Mouse (Mus musculus): ENCODE data around the gene Tmprss6.

Gene Tmprss6

DNA sequence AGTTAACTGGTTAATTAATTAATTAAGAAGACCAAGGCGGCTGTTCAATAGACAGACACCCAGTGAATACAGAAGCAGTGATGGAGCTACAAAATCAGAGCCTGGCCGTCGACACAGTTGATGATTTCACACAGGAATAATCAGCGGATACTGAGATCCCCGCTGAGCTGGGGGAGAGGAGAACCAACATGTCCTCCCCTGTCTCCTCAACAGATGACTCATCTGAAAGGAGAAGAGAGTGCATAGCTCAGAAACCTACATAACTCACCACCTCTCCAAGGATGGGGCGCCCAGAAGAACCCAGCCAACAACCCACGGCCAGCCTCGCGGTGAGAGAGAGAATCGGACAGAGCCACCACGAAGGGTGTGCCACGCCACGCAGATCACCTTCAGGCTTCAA lies 48.0 kb downstream of the Tmprss6 start:
- DNase-seq (ENCODE audit: low read depth, low spot score): no peak

DNA sequence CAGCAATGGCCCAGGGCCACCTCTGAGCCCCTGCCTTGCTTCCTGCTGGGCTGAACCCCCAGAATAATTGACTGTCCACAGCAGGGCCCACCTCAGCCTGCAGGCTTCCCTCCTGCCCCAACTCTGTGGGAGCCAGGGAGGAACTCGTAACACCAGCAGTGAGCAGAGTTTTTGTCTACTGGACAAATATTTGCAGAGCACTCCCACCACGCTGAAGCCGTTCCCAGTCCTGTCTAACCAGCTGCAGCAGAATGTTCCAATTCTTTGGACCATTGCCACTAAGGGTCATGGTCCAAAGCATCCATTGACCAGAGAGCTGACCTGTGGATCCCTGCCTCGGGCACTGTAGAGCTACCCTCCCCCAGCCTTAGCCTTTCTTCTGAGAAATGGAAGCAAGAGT lies 51.5 kb downstream of the Tmprss6 start:
- DNase-seq (ENCODE audit: low read depth, low spot score): no peak

DNA sequence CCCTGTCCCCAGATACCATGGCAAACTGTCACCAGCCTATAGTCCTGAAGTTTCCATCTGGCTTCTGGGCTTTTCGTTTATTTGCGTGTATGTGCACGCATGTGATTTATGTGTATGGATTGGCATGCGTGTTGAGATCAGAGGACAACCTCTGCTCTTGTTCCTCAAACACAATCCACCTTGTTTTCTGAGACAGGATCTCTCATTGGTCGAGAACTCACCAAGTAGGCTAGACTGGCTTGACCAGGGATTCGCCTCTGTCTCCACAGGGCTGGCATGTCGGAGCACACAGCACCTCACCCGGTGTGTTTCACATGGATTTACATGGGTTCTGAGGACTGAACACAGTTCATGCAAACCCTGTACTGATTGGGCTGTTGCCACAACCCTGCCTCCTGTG lies 54.3 kb downstream of the Tmprss6 start:
- DNase-seq (ENCODE audit: low read depth, low spot score): no peak

DNA sequence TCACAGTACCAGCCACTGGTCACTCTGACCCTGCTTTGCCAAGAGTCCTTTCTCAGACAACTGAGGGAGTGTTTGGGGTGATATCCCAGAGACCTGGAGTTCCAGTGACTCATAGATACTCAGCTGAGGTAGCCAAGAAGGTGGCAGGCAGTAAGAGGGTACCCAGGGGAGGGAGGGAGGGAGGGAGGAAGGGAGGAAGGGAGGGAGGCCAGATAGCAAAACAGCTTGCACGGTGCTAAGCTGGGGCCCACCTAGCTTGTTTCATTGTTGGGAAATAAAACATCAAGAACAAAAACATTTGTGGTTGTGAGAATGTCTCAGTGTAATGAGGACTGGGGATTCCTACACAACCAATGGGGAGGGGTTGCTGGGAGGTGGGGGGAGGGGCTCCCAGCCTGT lies 54.7 kb downstream of the Tmprss6 start:
- no peak for DNase-seq (ENCODE audit: low read depth, low spot score)

DNA sequence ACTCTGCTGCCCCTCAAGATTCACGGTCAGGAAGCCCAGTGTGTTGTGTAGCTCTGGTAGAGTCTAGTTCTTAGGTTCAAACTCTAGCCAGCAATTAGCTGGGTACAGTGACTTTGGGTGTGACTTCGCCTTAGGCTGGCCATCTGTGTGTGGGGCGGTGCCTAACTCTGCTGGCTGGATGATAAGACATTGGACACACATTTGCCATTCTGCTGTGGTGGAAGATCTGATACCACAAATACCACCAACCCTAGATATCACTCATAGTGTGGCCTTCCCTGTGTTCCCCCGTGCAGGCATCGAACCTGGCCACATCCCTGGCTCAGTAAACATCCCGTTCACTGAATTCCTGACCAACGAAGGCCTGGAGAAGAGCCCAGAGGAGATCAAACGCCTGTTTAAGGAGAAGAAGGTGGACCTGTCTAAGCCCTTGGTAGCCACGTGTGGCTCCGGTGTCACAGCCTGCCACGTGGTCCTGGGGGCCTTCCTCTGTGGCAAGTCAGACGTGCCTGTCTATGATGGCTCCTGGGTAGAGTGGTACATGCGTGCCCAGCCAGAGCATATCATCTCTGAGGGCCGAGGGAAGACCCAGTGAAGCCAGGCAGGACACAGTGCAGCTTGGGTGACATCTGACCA lies 55.2 kb downstream of the Tmprss6 start:
- no peak for DNase-seq (ENCODE audit: low read depth, low spot score)

DNA sequence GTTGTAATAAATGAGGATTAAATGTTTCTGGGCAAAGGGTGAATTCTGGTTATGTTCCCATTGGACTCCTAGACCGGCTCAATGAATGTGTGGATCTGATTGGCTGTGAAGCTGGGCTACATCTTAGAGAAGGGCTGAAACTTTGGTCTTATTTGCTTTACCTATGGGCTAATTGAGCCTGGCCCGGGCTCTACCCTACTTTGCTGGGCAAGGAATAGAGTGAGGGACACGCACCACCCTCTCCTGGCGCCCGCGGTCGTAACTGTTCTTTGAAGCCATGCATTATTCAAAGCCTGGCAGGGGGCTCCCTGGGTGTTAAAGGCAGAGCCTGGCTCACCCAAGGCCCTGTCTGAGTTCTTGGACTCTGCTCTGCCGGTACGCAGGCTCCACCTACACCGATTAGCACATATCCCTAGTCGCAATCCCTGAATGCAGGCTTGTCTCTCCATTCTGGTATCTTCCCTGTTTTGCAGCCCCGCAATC lies 58.8 kb downstream of the Tmprss6 start:
- DNase-seq (ENCODE audit: low read depth, low spot score): no peak

DNA sequence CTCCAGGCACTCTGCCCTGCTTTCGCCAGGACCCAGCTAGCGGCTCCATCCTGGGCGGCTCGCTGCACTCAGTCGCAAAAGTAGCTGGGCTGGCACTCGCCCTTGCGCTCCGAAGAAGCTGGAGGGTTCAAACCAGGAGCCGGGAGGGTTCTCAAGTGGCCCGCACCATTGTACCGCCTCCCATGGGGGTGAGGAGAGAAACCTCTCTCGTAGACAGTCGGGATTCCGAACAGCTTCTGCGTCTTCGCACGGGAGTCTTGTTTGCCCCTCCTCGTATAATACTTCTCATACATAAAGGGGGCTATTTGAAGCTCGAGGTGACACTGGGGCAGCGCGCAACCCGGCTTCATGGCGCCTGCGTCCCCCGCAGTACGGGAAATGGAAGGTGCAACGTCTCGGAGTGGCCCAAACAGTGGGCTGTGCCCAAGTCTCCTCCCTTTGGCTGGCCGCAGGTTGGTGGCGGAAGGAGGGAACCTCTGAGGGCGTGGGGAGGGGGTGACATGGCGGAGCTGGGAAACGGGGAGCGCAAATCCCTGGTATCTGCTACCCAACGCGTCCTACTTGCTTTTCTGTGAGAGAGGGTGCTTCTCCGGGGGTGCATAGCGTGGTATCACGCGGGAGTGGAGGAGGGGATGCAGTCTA lies 62.0 kb downstream of the Tmprss6 start, which contains the start of gene Mpst:
TSS of gene Mpst (plus strand) at position 124 of the 642 bp plus-strand sequence.
- DNase-seq (ENCODE audit: low read depth, low spot score): peak; percentile 65

DNA sequence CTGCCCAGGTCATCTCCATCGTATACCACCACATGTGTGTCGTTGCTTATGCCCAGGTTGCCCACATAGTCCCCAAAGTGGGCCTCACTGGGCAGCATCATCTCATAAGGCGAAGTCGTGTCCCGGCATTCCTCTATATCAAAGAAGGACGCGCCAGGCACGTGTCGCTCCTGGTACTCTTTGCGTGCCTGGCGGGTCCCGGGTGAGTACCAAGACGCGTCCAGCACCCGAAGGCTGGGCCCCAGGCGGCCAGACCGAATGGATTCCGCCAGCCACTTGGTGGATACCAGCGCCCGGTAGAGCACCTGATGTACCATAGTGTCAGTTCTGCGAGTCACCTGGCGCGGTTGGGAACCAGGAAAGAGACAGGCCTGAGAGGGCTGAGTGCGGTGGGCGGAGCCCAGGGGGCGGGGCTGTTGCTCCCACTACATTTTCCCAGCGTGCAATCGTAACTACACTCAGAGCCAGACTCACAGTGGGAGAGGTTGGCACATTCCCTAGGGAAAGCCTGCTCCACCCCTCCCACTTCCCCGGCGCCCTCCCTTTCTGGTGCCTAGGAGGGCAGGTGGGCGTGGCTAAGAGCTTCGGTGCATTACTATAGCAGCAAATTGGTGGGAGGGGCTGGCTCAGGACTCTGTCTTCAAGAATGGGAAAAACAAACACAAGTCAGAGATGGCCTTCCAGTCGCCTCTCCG lies 62.8 kb downstream of the Tmprss6 start, which contains the start of gene Tst:
TSS of gene Tst (minus strand) at position 391 of the 695 bp plus-strand sequence.
- DNase-seq (ENCODE audit: low read depth, low spot score): peak; percentile 94

DNA sequence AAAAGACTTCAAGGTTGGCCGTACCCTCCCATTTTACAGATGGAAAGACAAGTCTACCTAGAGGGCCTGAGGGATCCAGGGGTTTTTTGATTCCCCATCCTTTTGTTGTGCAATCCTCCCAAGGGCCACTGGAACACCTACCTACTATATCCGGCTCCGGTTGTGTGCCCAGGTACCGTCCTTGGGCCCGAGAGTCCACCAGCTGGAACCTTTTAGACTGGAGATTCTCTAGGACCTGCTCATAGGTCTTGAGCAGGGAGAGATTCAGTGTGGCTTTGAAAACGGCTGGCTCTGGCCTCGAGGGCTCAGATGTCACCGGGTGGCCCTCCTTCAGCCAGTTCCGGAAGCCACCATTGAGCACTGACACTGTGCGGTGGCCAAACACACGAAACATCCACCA lies 63.3 kb downstream of the Tmprss6 start:
- DNase-seq (ENCODE audit: low read depth, low spot score): no peak

DNA sequence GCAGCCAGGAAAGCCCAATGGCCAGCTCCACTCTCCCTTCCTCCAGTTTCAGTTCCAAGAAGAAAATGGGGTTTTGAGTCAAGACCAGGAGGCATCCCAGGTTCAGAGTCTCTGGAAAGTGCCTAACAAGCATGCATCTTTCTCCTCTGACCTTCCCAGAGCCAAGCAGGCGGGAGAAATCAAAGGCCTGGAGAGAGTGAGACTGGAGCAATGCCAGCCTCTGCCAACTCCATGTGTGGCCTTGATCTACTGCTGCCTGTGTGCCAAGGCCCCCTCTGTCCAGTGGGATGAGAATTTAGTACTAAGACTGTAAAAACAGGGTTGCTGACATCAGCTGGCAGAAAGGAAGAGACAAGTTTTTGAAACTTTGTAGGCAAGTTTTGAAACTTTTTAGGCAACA lies 64.5 kb downstream of the Tmprss6 start:
- DNase-seq (ENCODE audit: low read depth, low spot score): no peak

DNA sequence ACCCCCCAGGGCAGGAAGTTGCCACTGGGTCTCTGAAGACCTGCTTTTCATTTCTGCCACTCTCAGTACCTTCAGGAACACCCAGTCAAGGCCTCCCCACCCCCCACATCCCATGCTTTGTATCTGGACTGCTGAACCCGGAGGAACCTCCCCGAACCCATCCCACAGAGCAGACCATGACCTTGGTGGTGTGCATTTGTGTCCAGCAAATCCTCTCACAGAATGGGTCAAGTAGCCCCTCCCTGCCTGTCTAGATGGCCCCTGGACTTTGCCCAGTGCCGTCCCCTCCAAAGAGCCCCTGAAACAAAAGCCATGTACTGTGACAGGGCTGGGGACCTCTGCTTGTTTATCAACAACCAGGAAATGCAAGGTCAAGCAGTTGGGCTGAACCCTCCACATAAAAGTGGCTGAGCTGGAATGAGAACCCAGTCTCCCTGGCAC lies 65.1 kb downstream of the Tmprss6 start:
- no peak for DNase-seq (ENCODE audit: low read depth, low spot score)

DNA sequence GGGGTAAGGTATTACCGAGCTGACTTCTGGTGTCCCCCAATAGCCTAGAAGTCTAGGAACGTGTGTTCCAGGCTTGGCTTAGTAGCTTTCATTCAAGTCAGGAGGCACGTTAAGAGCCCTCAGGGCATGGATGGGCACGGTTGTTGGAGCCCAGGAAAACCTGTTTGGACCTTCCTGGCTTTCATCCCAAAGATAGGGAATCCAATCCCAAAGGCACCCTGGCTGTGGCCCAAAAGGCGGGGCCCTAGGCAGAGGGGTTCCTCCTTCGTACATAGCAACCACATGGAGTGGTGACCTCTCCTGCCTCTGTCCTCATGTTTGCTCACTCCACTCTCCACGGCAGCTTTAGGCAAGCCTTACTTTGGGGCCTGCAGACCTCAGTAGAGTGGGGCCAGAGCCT lies 66.0 kb downstream of the Tmprss6 start:
- no peak for DNase-seq (ENCODE audit: low read depth, low spot score)

DNA sequence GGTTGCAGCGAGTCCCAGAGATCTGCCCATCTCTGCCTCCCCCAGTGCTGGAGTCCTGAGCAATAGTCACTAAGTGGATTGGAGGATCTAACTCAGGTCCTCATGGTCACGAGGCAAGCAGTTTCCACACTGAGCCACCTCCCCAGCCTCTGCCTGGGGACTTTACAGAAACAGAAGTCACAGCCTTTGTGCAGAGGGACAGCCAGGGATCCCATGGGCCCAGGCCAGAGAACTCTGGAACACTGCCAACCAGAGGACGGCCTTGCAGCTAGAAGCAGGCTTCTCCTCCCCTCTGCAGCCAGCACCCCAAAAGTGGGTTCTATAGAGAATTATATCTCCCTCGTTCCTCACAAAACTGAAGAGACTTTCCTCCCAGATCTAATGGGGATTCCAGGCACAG lies 66.5 kb downstream of the Tmprss6 start:
- DNase-seq (ENCODE audit: low read depth, low spot score): no peak

DNA sequence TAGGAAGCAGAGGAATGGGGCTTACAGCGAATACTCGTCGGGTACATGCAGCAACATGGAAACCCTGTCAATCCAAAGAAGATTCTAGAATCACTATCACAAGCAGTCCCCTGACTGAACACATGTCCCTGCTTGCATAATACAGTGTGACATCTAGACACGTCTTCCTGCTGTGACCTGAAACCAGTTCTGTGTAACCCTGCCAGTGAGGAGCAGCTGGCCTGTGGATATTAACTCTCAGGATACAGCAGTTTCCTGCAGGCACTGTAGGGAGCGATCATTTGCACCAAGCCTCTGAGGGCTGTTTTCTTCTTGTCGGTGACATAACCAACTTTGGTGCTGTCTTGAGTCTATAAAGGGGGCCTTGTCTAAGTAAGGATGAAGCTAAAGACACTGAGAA lies 67.1 kb downstream of the Tmprss6 start:
- DNase-seq (ENCODE audit: low read depth, low spot score): no peak

DNA sequence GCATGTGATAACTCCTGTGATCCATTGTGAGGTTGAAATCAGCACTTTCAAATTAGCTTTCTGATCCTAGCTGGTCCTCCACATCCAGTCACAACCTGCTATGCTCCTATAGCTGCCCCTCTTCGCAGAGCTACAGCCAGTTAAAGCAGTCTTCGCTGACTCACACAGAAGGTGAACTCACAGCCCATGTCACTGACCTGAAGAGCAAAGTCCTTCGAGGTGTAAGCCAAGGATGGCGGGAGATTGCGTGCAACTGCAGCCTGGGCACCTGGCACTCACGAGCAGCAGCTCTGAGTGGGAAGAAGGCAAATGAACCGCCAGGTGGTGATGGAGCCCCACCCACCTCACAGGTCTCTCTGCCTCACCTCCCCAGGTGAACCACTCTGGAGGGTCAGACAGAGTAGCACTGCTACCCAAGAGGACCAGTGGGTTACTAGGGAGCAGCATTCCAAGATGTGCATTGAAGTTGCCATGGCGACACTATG lies 72.9 kb downstream of the Tmprss6 start, which contains the start of gene Tex33:
TSS of gene Tex33 (minus strand) at position 435 of the 485 bp plus-strand sequence.
- no peak for DNase-seq (ENCODE audit: low read depth, low spot score)

DNA sequence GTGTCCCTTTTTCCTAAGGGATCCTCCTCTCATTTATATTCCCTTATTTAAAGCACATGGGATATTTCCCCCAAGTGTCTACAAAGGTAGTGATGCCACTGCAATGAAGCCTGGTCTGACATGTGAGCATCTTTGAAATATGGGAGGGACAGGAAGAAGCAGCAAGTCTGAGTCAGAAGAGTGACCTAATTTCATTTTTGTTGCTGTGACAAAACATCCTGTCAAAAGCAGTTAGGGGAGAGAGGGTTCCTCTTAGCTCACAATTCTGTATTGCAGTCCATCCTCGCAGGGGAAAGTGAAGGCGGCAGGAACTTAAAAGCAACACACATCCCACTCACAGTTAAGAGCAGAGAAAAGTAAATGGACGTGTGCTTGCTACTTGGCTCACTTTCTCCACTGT lies 77.6 kb downstream of the Tmprss6 start:
- no peak for DNase-seq (ENCODE audit: low read depth, low spot score)
